Mouse (Mus musculus): ENCODE measurements around the gene Igsf8. TPM values are rescaled to one million over a fixed set of nuclear protein-coding genes. Genes with fewer than 3 reads are reported as not detected.
A peak's percentile ranks its signal among the peaks of the same experiment; 100 is the strongest.

Gene Igsf8
- polyA plus RNA-seq, 2 experiments, result 11.0 to 15.4 TPM

GRCm38 (mm10) chr1:172247216-172247615 is 14.2 kb upstream of the Igsf8 start:
- DNase-seq (ENCODE audit: low read depth in 3 of 3, low spot score in 3 of 3) (no peak), ATAC-seq (ENCODE audit: insufficient read depth) (no peak)
- Histone ChIP-seq H3K36me3 (replicated peaks; ENCODE audit: control insufficient read depth, insufficient read depth, low read depth) (no peaks in the 10 kb centered on the region), H3K4me3 (ENCODE audit: insufficient read depth in 1 of 2, low read depth in 2 of 2, low read length in 2 of 2) (no peak overlapping the region), H3K27me3 (ENCODE audit: control insufficient read depth, insufficient read depth, low read length) (peaks cover 15% of the 10 kb centered on the region), H3K27ac (no peak overlapping the region), H3K4me2 (ENCODE audit: low read depth) (no peak overlapping the region), H3K9ac (replicated peaks) (no peak overlapping the region), H3K9me3 (ENCODE audit: control insufficient read depth, low read length) (no peaks in the 10 kb centered on the region), H3K4me1 (replicated peaks; ENCODE audit: control insufficient read depth in 2 of 2, insufficient read depth in 2 of 2, low read length in 1 of 2) (no peaks in the 10 kb centered on the region; a peak in 1 of 4 replicates)
- 56% methylated on average over 4 of the region's 4 CpGs for WGBS (ENCODE audit: insufficient replicate concordance)
- no peak for TF ChIP-seq CTCF (IDR thresholded peaks at IDR 0.05; ENCODE audit: low read depth)
- TF ChIP-seq EP300 (IDR thresholded peaks at IDR 0.05; ENCODE audit: low read depth), result no peak

GRCm38 (mm10) chr1:172247679-172248078 is 13.8 kb upstream of the Igsf8 start:
- peak; percentile 38 for TF ChIP-seq CTCF (IDR thresholded peaks at IDR 0.05; ENCODE audit: low read depth)
- no peak for TF ChIP-seq EP300 (IDR thresholded peaks at IDR 0.05; ENCODE audit: low read depth)
- Histone ChIP-seq H3K4me2 (ENCODE audit: low read depth) (no peak overlapping the region), H3K27me3 (ENCODE audit: control insufficient read depth, insufficient read depth, low read length) (peaks cover 15% of the 10 kb centered on the region), H3K9me3 (ENCODE audit: control insufficient read depth, low read length) (no peaks in the 10 kb centered on the region), H3K4me1 (replicated peaks; ENCODE audit: control insufficient read depth in 2 of 2, insufficient read depth in 2 of 2, low read length in 1 of 2) (no peaks in the 10 kb centered on the region; a peak in 1 of 4 replicates), H3K4me3 (ENCODE audit: insufficient read depth in 1 of 2, low read depth in 2 of 2, low read length in 2 of 2) (no peak overlapping the region), H3K36me3 (replicated peaks; ENCODE audit: control insufficient read depth, insufficient read depth, low read depth) (no peaks in the 10 kb centered on the region), H3K27ac (no peak overlapping the region), H3K9ac (replicated peaks) (no peak overlapping the region)
- no peak for DNase-seq (ENCODE audit: low read depth in 3 of 3, low spot score in 3 of 3)
- ATAC-seq (ENCODE audit: insufficient read depth), result no peak
- WGBS (ENCODE audit: insufficient replicate concordance), result 25% methylated on average over 2 of the region's 2 CpGs

GRCm38 (mm10) chr1:172258314-172258713 is 3.1 kb upstream of the Igsf8 start, which contains the start of gene Atp1a4:
Gene Atp1a4, minus strand, starts transcription at chr1:172258414.
- no peak within 1 kb of the TSS for H3K4me3 ChIP-seq (ENCODE audit: insufficient read depth in 1 of 2, low read depth in 2 of 2, low read length in 2 of 2)
- TF ChIP-seq CTCF (IDR thresholded peaks at IDR 0.05; ENCODE audit: low read depth) (no peak), EP300 (IDR thresholded peaks at IDR 0.05; ENCODE audit: low read depth) (no peak)
- H3K4me2 ChIP-seq (ENCODE audit: low read depth), result no peak within 1 kb of the TSS
- ATAC-seq (ENCODE audit: insufficient read depth), result no peak
- H3K27ac ChIP-seq, result no peak within 1 kb of the TSS
- WGBS (ENCODE audit: insufficient replicate concordance), result 76% methylated on average over 6 of the region's 6 CpGs
- H3K9ac ChIP-seq (replicated peaks), result no peak within 1 kb of the TSS
- no peaks in the 10 kb centered on the region for H3K4me1 ChIP-seq (replicated peaks; ENCODE audit: control insufficient read depth in 2 of 2, insufficient read depth in 2 of 2, low read length in 1 of 2)
- H3K27me3 ChIP-seq (ENCODE audit: control insufficient read depth, insufficient read depth, low read length), result no peaks in the 10 kb centered on the region
- DNase-seq (ENCODE audit: low read depth in 3 of 3, low spot score in 3 of 3), result no peak
- H3K9me3 ChIP-seq (ENCODE audit: control insufficient read depth, low read length), result no peaks in the 10 kb centered on the region
- H3K36me3 ChIP-seq (replicated peaks; ENCODE audit: control insufficient read depth, insufficient read depth, low read depth), result no peaks in the 10 kb centered on the region

GRCm38 (mm10) chr1:172271208-172271607 is 9.8 kb downstream of the Igsf8 start:
- ATAC-seq (ENCODE audit: insufficient read depth), result no peak
- WGBS (ENCODE audit: insufficient replicate concordance), result 62% methylated on average over 3 of the region's 3 CpGs

GRCm38 (mm10) chr1:172271765-172272164 is 10.3 kb downstream of the Igsf8 start:
- ATAC-seq (ENCODE audit: insufficient read depth), result no peak
- Histone ChIP-seq H3K4me3 (ENCODE audit: insufficient read depth in 1 of 2, low read depth in 2 of 2, low read length in 2 of 2) (no peak overlapping the region), H3K9me3 (ENCODE audit: control insufficient read depth, low read length) (no peaks in the 10 kb centered on the region), H3K36me3 (replicated peaks; ENCODE audit: control insufficient read depth, insufficient read depth, low read depth) (no peaks in the 10 kb centered on the region), H3K4me1 (replicated peaks; ENCODE audit: control insufficient read depth in 2 of 2, insufficient read depth in 2 of 2, low read length in 1 of 2) (peaks cover 0 to 1% of the 10 kb centered on the region in 2 experiments; a peak in 1 of 4 replicates), H3K27me3 (ENCODE audit: control insufficient read depth, insufficient read depth, low read length) (no peaks in the 10 kb centered on the region), H3K27ac (no peak overlapping the region), H3K9ac (replicated peaks) (no peak overlapping the region), H3K4me2 (ENCODE audit: low read depth) (no peak overlapping the region)
- WGBS (ENCODE audit: insufficient replicate concordance), result 74% methylated on average over 10 of the region's 10 CpGs
- TF ChIP-seq EP300 (IDR thresholded peaks at IDR 0.05; ENCODE audit: low read depth), result no peak
- no peak for DNase-seq (ENCODE audit: low read depth in 3 of 3, low spot score in 3 of 3)

More at GRCm38 (mm10) chr1:172271208-172271607, 9.8 kb downstream of the Igsf8 start:
- H3K4me3 ChIP-seq (ENCODE audit: insufficient read depth in 1 of 2, low read depth in 2 of 2, low read length in 2 of 2), result no peak overlapping the region
- no peaks in the 10 kb centered on the region for H3K36me3 ChIP-seq (replicated peaks; ENCODE audit: control insufficient read depth, insufficient read depth, low read depth)
- H3K4me2 ChIP-seq (ENCODE audit: low read depth), result no peak overlapping the region
- H3K27me3 ChIP-seq (ENCODE audit: control insufficient read depth, insufficient read depth, low read length), result no peaks in the 10 kb centered on the region
- H3K27ac ChIP-seq, result no peak overlapping the region
- no peaks in the 10 kb centered on the region for H3K9me3 ChIP-seq (ENCODE audit: control insufficient read depth, low read length)
- H3K4me1 ChIP-seq (replicated peaks; ENCODE audit: control insufficient read depth in 2 of 2, insufficient read depth in 2 of 2, low read length in 1 of 2), result no peaks in the 10 kb centered on the region
- no peak for DNase-seq (ENCODE audit: low read depth in 3 of 3, low spot score in 3 of 3)
- no peak overlapping the region for H3K9ac ChIP-seq (replicated peaks)
- TF ChIP-seq CTCF (IDR thresholded peaks at IDR 0.05; ENCODE audit: low read depth) (no peak), EP300 (IDR thresholded peaks at IDR 0.05; ENCODE audit: low read depth) (no peak)
